Mouse (Mus musculus) cortical plate, adult 2 months (tissue): ENCODE results near the gene Cd276.

Experiments
- CTCF ChIP-seq: fragments of 200-500 bp; IDR thresholded peaks from 2 replicates; pipeline ENCODE4 v1.5.1; 2011; ENCODE audit warnings: mild to moderate bottlenecking, control low read depth, low read length; ENCODE audit not compliant: insufficient read depth; ENCODE audit errors: extremely low read depth
- POLR2A ChIP-seq: fragments of 200-500 bp; IDR thresholded peaks from 2 replicates; pipeline ENCODE4 v1.6.1; 2011; ENCODE audit warnings: mild to moderate bottlenecking, low read length, control low read depth; ENCODE audit not compliant: insufficient read depth; ENCODE audit errors: extremely low read depth

GRCm38 (mm10) chr9:58581958-58582540 lies 26.8 kb upstream of the Cd276 start, which contains the start of gene Nptn:
- TF ChIP-seq POLR2A (peak; percentile 73), CTCF (no peak)
